ENCODE assay signal across 16 mouse cellular contexts in the genomic region with DNA sequence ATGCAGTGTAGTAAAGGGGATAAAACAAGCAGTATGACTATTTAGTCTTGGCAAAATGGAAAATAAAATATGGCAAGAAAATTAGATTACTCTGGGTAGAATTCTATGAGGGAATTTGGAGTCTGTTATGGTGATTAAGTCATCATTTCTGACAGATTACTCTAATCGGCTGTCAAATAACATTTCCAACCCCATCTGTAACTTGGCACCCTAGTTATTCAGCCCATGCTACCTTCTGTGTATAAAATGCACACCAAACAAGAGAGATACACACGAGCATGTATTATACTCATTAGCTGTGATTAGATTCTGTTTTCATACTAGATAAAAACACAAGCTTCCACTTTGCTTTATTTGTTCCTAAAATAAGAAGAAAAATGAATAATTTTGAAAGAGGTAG.
"Had no signal": no experiment of that assay in that cellular context is flagged by ENCODE, and none has a peak within 500 bp of the region (broad histone marks: within the 10 kb centered on the region; RNA-seq: fewer than 3 reads in every experiment).

No protein-coding gene starts in this region.

- ATAC-seq: lung, postnatal 0 days; midbrain, embryonic 13.5 days; midbrain, embryonic 16.5 days had no signal

- H3K9ac ChIP-seq: lung, embryonic 15.5 days; midbrain, embryonic 13.5 days; neural tube, embryonic 12.5 days; stomach, embryonic 15.5 days had no signal

- H3K4me1 ChIP-seq: lung, embryonic 15.5 days; midbrain, embryonic 13.5 days; neural tube, embryonic 12.5 days; stomach, embryonic 15.5 days had no signal

- H3K27ac ChIP-seq: lung, embryonic 15.5 days; macrophage; midbrain, embryonic 13.5 days; neural tube, embryonic 12.5 days; stomach, embryonic 15.5 days; stomach, postnatal 0 days had no signal

- DNase-seq: lung, adult 18-20 months; lung, postnatal 14 days; lung, postnatal 36 days; right cerebral cortex, postnatal 14 days; thymus, adult 2 months; thymus, postnatal 25 days had no signal

- H3K27me3 ChIP-seq: lung, embryonic 15.5 days; megakaryocyte, embryonic 14.5 days; midbrain, embryonic 13.5 days; neural tube, embryonic 12.5 days; stomach, embryonic 15.5 days had no signal

- H3K4me3 ChIP-seq: lung, embryonic 15.5 days; megakaryocyte, embryonic 14.5 days; midbrain, embryonic 13.5 days; neural tube, embryonic 12.5 days; stomach, embryonic 15.5 days had no signal

- H3K9me3 ChIP-seq: lung, embryonic 15.5 days; megakaryocyte, embryonic 14.5 days; midbrain, embryonic 13.5 days; neural tube, embryonic 12.5 days; stomach, embryonic 15.5 days had no signal

- H3K36me3 ChIP-seq: lung, embryonic 15.5 days; midbrain, embryonic 13.5 days; neural tube, embryonic 12.5 days; stomach, embryonic 15.5 days had no signal

- H3K4me2 ChIP-seq: lung, embryonic 15.5 days; midbrain, embryonic 11.5 days; midbrain, embryonic 13.5 days; neural tube, embryonic 12.5 days; stomach, embryonic 15.5 days had no signal
